Mouse (Mus musculus) forebrain, embryonic 14.5 days (tissue): ENCODE data around the gene Gm38100. TPM values are rescaled to one million over a fixed set of nuclear protein-coding genes. Genes with fewer than 3 reads are reported as not detected.

ENCODE experiments used
- ATAC-seq: fragments of 200-750 bp; cut with Nextera tagmentation; 2 replicates; pipeline ENCODE4 v1.8.0; 2017; ENCODE audit warnings: mild to moderate bottlenecking, moderate library complexity
- DNase-seq: peaks from one replicate; pipeline ENCODE4 v3.0.0-alpha.2; 2015; ENCODE audit warnings: low spot score
- H3K27ac ChIP-seq: fragments of 300-500 bp; sonication (generic); 2 replicates; pipeline ENCODE4 v1.5.1; 2014; ENCODE audit warnings: low read depth, mild to moderate bottlenecking, control low read depth, low read length, moderate library complexity
- H3K27me3 ChIP-seq: fragments of 300-500 bp; sonication (generic); replicated peaks from 2 replicates; pipeline ENCODE4 v1.6.1; 2014; ENCODE audit warnings: low read length, control low read depth, mixed read lengths; ENCODE audit not compliant: control insufficient read depth, insufficient read depth
- H3K36me3 ChIP-seq: fragments of 300-500 bp; sonication (generic); 2 replicates; pipeline ENCODE4 v1.6.1; 2014; ENCODE audit warnings: low read length, control low read depth; ENCODE audit not compliant: control insufficient read depth, insufficient read depth
- H3K4me1 ChIP-seq: fragments of 300-500 bp; sonication (generic); 2 replicates; pipeline ENCODE4 v1.6.1; 2014; ENCODE audit warnings: antibody characterized with exemption, low read length, control low read depth; ENCODE audit not compliant: control insufficient read depth, insufficient read depth
- H3K4me2 ChIP-seq: fragments of 300-500 bp; sonication (generic); 2 replicates; pipeline ENCODE4 v1.6.1; 2014; ENCODE audit warnings: mild to moderate bottlenecking, control low read depth, low read length
- H3K4me3 ChIP-seq: fragments of 300-500 bp; sonication (generic); 2 replicates; pipeline ENCODE4 v1.5.1; 2014; ENCODE audit warnings: low read depth, low read length, control low read depth
- H3K9ac ChIP-seq: fragments of 300-500 bp; sonication (generic); 2 replicates; pipeline ENCODE4 v1.6.1; 2014; ENCODE audit warnings: mild to moderate bottlenecking, low read length, control low read depth, moderate library complexity
- H3K9me3 ChIP-seq: fragments of 300-500 bp; sonication (generic); replicated peaks from 2 replicates; pipeline ENCODE4 v1.6.1; 2016; ENCODE audit warnings: low read length, control low read depth, mixed read lengths; ENCODE audit not compliant: control insufficient read depth
- WGBS: fragments of 180-500 bp; shearing (Covaris S2); extraction: QIAGEN DNeasy Blood & Tissue Kit; methylation state at CpG from one replicate; pipeline ENCODE4 v1.1.7; 2014; 5-methylcytosine and 5-hydroxymethylcytosine counted together
- polyA plus RNA-seq: library from polyadenylated mRNA; unstranded; fragments of >200 nt; fragmentation: Nextera tagmentation; extraction: Ambion mirVana; gene quantifications from 2 replicates; pipeline ENCODE4 v1.2.1, GENCODE M21; 2014

Gm38100 gene
- polyA plus RNA-seq, 1 experiment from 2014 or later: not detected

GRCm38 (mm10) chr1:175912038-175912437, 8.1 kb upstream of the Gm38100 start:
- peaks cover 17% of the 10 kb centered on the region for H3K36me3 ChIP-seq
- no peak overlapping the region for H3K4me3 ChIP-seq
- ATAC-seq (no peak), DNase-seq (no peak)
- no peaks in the 10 kb centered on the region for H3K4me1 ChIP-seq
- H3K9ac ChIP-seq: no peak overlapping the region
- no peak overlapping the region for H3K27ac ChIP-seq
- H3K27me3 ChIP-seq: no peaks in the 10 kb centered on the region
- 83% methylated on average over 3 of the region's 3 CpGs for WGBS
- H3K9me3 ChIP-seq: no peaks in the 10 kb centered on the region
- H3K4me2 ChIP-seq: no peak overlapping the region

- ATAC-seq (no peak), DNase-seq (no peak)
- no peaks in the 10 kb centered on the region for H3K9me3 ChIP-seq
- no peak overlapping the region for H3K9ac ChIP-seq
- no peak overlapping the region for H3K27ac ChIP-seq
- no peak overlapping the region for H3K4me3 ChIP-seq
- no peak overlapping the region for H3K4me2 ChIP-seq
- H3K36me3 ChIP-seq: peaks cover 10% of the 10 kb centered on the region; the same call in 1 of the 2 replicates
- no peaks in the 10 kb centered on the region for H3K27me3 ChIP-seq
- 83% methylated on average over 5 of the region's 5 CpGs for WGBS
- no peaks in the 10 kb centered on the region for H3K4me1 ChIP-seq
Measured at GRCm38 (mm10) chr1:175913728-175914303, 6.3 kb upstream of the Gm38100 start.

GRCm38 (mm10) chr1:175921091-175921490, 962 bp downstream of the Gm38100 start:
- no peak overlapping the region for H3K27ac ChIP-seq
- no peak for ATAC-seq
- WGBS: 92% methylated on average over 8 of the region's 8 CpGs
- H3K9ac ChIP-seq: no peak overlapping the region
- H3K4me3 ChIP-seq: no peak overlapping the region
- H3K9me3 ChIP-seq: no peaks in the 10 kb centered on the region
- no peaks in the 10 kb centered on the region for H3K36me3 ChIP-seq
- no peaks in the 10 kb centered on the region for H3K4me1 ChIP-seq
- H3K27me3 ChIP-seq: no peaks in the 10 kb centered on the region
- DNase-seq: no peak
- no peak overlapping the region for H3K4me2 ChIP-seq

GRCm38 (mm10) chr1:175923848-175924787, 4.0 kb downstream of the Gm38100 start:
- peak; percentile 86 for DNase-seq
- WGBS: 51% methylated on average over 7 of the region's 7 CpGs
- Histone ChIP-seq H3K27ac (no peak overlapping the region), H3K4me1 (no peaks in the 10 kb centered on the region), H3K9ac (no peak overlapping the region), H3K27me3 (no peaks in the 10 kb centered on the region), H3K4me3 (no peak overlapping the region), H3K36me3 (no peaks in the 10 kb centered on the region), H3K9me3 (no peaks in the 10 kb centered on the region), H3K4me2 (no peak overlapping the region)
- ATAC-seq: peak; percentile 61

GRCm38 (mm10) chr1:175931391-175931790, 11.3 kb downstream of the Gm38100 start:
- WGBS: 93% methylated on average over 5 of the region's 5 CpGs
- ATAC-seq (no peak), DNase-seq (no peak)
- Histone ChIP-seq H3K27ac (no peak overlapping the region), H3K27me3 (no peaks in the 10 kb centered on the region), H3K9me3 (no peaks in the 10 kb centered on the region), H3K4me1 (no peaks in the 10 kb centered on the region), H3K36me3 (no peaks in the 10 kb centered on the region), H3K4me3 (no peak overlapping the region), H3K4me2 (no peak overlapping the region), H3K9ac (no peak overlapping the region)

GRCm38 (mm10) chr1:175936282-175936737, 16.2 kb downstream of the Gm38100 start:
- 15% methylated on average over 11 of the region's 11 CpGs for WGBS
- Histone ChIP-seq H3K4me1 (no peaks in the 10 kb centered on the region), H3K27ac (no peak overlapping the region), H3K9ac (0 out of 2 replicates have a peak overlapping the region, but pooled peaks have one; percentile 43), H3K9me3 (no peaks in the 10 kb centered on the region), H3K4me3 (no peak overlapping the region), H3K27me3 (no peaks in the 10 kb centered on the region), H3K4me2 (peak overlapping the region; percentile 40), H3K36me3 (no peaks in the 10 kb centered on the region)
- DNase-seq (peak; percentile 95), ATAC-seq (peak; percentile 88)

- no peak for ATAC-seq
Measured at GRCm38 (mm10) chr1:175938731-175939130, 18.6 kb downstream of the Gm38100 start.

GRCm38 (mm10) chr1:175943168-175943567, 23.0 kb downstream of the Gm38100 start:
- Histone ChIP-seq H3K4me2 (no peak overlapping the region), H3K4me3 (no peak overlapping the region), H3K27me3 (no peaks in the 10 kb centered on the region), H3K36me3 (no peaks in the 10 kb centered on the region), H3K9me3 (no peaks in the 10 kb centered on the region), H3K9ac (no peak overlapping the region), H3K4me1 (no peaks in the 10 kb centered on the region), H3K27ac (no peak overlapping the region)
- WGBS: 92% methylated on average over 7 of the region's 7 CpGs
- no peak for ATAC-seq
- DNase-seq: no peak

More at GRCm38 (mm10) chr1:175938731-175939130, 18.6 kb downstream of the Gm38100 start:
- Histone ChIP-seq H3K9ac (no peak overlapping the region), H3K36me3 (no peaks in the 10 kb centered on the region), H3K27me3 (no peaks in the 10 kb centered on the region), H3K27ac (no peak overlapping the region), H3K4me3 (no peak overlapping the region), H3K4me2 (no peak overlapping the region), H3K9me3 (no peaks in the 10 kb centered on the region), H3K4me1 (no peaks in the 10 kb centered on the region)
- 78% methylated on average over 3 of the region's 3 CpGs for WGBS
- no peak for DNase-seq
